Mouse (Mus musculus): ENCODE data around the gene Mettl2. TPM values are rescaled to one million over a fixed set of nuclear protein-coding genes. Genes with fewer than 3 reads are reported as not detected.

The Mettl2 gene
- total and polyA plus RNA-seq, 3 experiments, result 59.9 to 61.7 TPM; not detected in 1

GRCm38 (mm10) chr11:105149766-105150165 is 23.5 kb downstream of the Mettl2 start:
- no peaks in the 10 kb centered on the region for H3K27me3 ChIP-seq (ENCODE audit: control insufficient read depth in 1 of 2, insufficient read depth in 2 of 2, low read length in 2 of 2)
- H3K4me3 ChIP-seq (ENCODE audit: control insufficient read depth in 1 of 2, insufficient read depth in 1 of 2, low read depth in 2 of 2, low read length in 2 of 2), result no peak overlapping the region
- H3K9ac ChIP-seq (ENCODE audit: control insufficient read depth, low read depth, low read length, poor library complexity, severe bottlenecking), result no peak overlapping the region
- peaks cover 11 to 43% of the 10 kb centered on the region in 2 experiments for H3K4me1 ChIP-seq (ENCODE audit: control insufficient read depth in 1 of 2, insufficient read depth in 2 of 2, low read length in 2 of 2)
- H3K27ac ChIP-seq (ENCODE audit: control insufficient read depth, low read depth, low read length), result no peak overlapping the region
- DNase-seq (ENCODE audit: low read depth, low spot score), result peak; percentile 76
- no peaks in the 10 kb centered on the region; the same call in 1 of the 2 replicates for H3K79me2 ChIP-seq (ENCODE audit: control insufficient read depth, insufficient read depth, low read length, poor library complexity)
- peaks cover 0 to 31% of the 10 kb centered on the region in 2 experiments; a peak in 2 of 4 replicates for H3K36me3 ChIP-seq (ENCODE audit: control insufficient read depth in 1 of 2, insufficient read depth in 2 of 2, low read length in 2 of 2)
- H3K9me3 ChIP-seq (replicated peaks; ENCODE audit: insufficient read depth, low read length), result no peaks in the 10 kb centered on the region
- no peak for TF ChIP-seq MAFK (IDR thresholded peaks at IDR 0.05; ENCODE audit: borderline replicate concordance, low read depth, low read length)
- no peak for TF ChIP-seq MYB (IDR thresholded peaks at IDR 0.05; ENCODE audit: low read depth, low read length)
- TF ChIP-seq GATA1 (IDR thresholded peaks at IDR 0.05; ENCODE audit: low read depth, low read length), result no peak
- no peak for TF ChIP-seq NELFE (IDR thresholded peaks at IDR 0.05; ENCODE audit: low read depth, low read length)
- TF ChIP-seq TCF12 (IDR thresholded peaks at IDR 0.05; ENCODE audit: low read depth, low read length), result no peak
- no peak for TF ChIP-seq CTCF (IDR thresholded peaks at IDR 0.05 in 2 of 3, conservative IDR thresholded peaks at IDR 0.05 in 1 of 3; ENCODE audit: control insufficient read depth in 1 of 3, insufficient read depth in 1 of 3, low read depth in 2 of 3, low read length in 3 of 3, poor library complexity in 1 of 3, severe bottlenecking in 1 of 3)
- no peak for TF ChIP-seq USF2 (IDR thresholded peaks at IDR 0.05; ENCODE audit: borderline replicate concordance in 1 of 2, insufficient read depth in 1 of 2, low read depth in 1 of 2, low read length in 2 of 2)
- TF ChIP-seq MAZ (IDR thresholded peaks at IDR 0.05; ENCODE audit: low read depth, low read length), result no peak
- TF ChIP-seq ZKSCAN1 (IDR thresholded peaks at IDR 0.05; ENCODE audit: low read depth, low read length), result no peak
- TF ChIP-seq MEF2A (IDR thresholded peaks at IDR 0.05; ENCODE audit: extremely low read depth, insufficient replicate concordance, low read depth, low read length, poor library complexity, severe bottlenecking), result no peak
- TF ChIP-seq POLR2AphosphoS5 (IDR thresholded peaks at IDR 0.05; ENCODE audit: borderline replicate concordance, low read depth, low read length), result no peak
- TF ChIP-seq CHD2 (IDR thresholded peaks at IDR 0.05; ENCODE audit: low read length), result no peak
- no peak for TF ChIP-seq JUND (IDR thresholded peaks at IDR 0.05; ENCODE audit: low read depth, low read length)
- TF ChIP-seq SMC3 (IDR thresholded peaks at IDR 0.05; ENCODE audit: low read depth, low read length), result no peak

GRCm38 (mm10) chr11:105150691-105151090 is 24.5 kb downstream of the Mettl2 start:
- no peaks in the 10 kb centered on the region; the same call in 1 of the 2 replicates for H3K79me2 ChIP-seq (ENCODE audit: control insufficient read depth, insufficient read depth, low read length, poor library complexity)
- H3K27me3 ChIP-seq (ENCODE audit: control insufficient read depth in 1 of 2, insufficient read depth in 2 of 2, low read length in 2 of 2), result no peaks in the 10 kb centered on the region
- H3K9me3 ChIP-seq (replicated peaks; ENCODE audit: insufficient read depth, low read length), result no peaks in the 10 kb centered on the region
- H3K4me1 ChIP-seq (ENCODE audit: control insufficient read depth in 1 of 2, insufficient read depth in 2 of 2, low read length in 2 of 2), result peaks cover 11 to 45% of the 10 kb centered on the region in 2 experiments
- DNase-seq (ENCODE audit: low read depth, low spot score), result no peak
- H3K36me3 ChIP-seq (ENCODE audit: control insufficient read depth in 1 of 2, insufficient read depth in 2 of 2, low read length in 2 of 2), result peaks cover 0 to 31% of the 10 kb centered on the region in 2 experiments; a peak in 2 of 4 replicates
- H3K4me3 ChIP-seq (ENCODE audit: control insufficient read depth in 1 of 2, insufficient read depth in 1 of 2, low read depth in 2 of 2, low read length in 2 of 2), result no peak overlapping the region
- no peak overlapping the region for H3K9ac ChIP-seq (ENCODE audit: control insufficient read depth, low read depth, low read length, poor library complexity, severe bottlenecking)
- no peak for TF ChIP-seq GATA1 (IDR thresholded peaks at IDR 0.05; ENCODE audit: low read depth, low read length)
- peak; percentile 66; the same call in 1 of the 2 replicates for TF ChIP-seq USF1 (IDR thresholded peaks at IDR 0.05; ENCODE audit: low read depth, low read length)
- no peak overlapping the region for H3K27ac ChIP-seq (ENCODE audit: control insufficient read depth, low read depth, low read length)
